Comparison of ENCODE assay signal across 36 mouse cellular contexts in genomic region chr11:28341887-28342286, GRCm38 (mm10). TPM values are rescaled to one million over a fixed set of nuclear protein-coding genes. Genes with fewer than 3 reads are reported as not detected.
A peak's percentile ranks its signal among the peaks of the same experiment; 100 is the strongest.
DNase-seq lines count a peak whose midpoint lies in the region; ATAC-seq and TF ChIP-seq lines count a peak whose summit lies in the region.
"Had no signal": no experiment of that assay in that cellular context is flagged by ENCODE, and none has a peak within 500 bp of the region (broad histone marks: within the 10 kb centered on the region; RNA-seq: fewer than 3 reads in every experiment).

No protein-coding gene starts in this region.

- no peaks in the 10 kb centered on the region for H3K27me3 ChIP-seq in forebrain, postnatal 0 days (ENCODE audit: insufficient read depth, low read length)
- no peaks in the 10 kb centered on the region for H3K27me3 ChIP-seq in forebrain, embryonic 11.5 days (ENCODE audit: control insufficient read depth, insufficient read depth, low read length)
- H3K27me3 ChIP-seq in intestine, postnatal 0 days (replicated peaks; ENCODE audit: control insufficient read depth, insufficient read depth, low read length), result no peaks in the 10 kb centered on the region
- H3K27me3 ChIP-seq in intestine, embryonic 16.5 days (replicated peaks; ENCODE audit: control insufficient read depth, insufficient read depth, low read length), result no peaks in the 10 kb centered on the region
- no peaks in the 10 kb centered on the region for H3K27me3 ChIP-seq in lung, postnatal 0 days (replicated peaks; ENCODE audit: insufficient read depth, low read length)
- H3K27me3 ChIP-seq: CH12.LX; embryonic facial prominence, embryonic 12.5 days; forebrain, embryonic 15.5 days; heart, embryonic 13.5 days; hindbrain, embryonic 15.5 days; liver, embryonic 13.5 days; megakaryocyte, embryonic 14.5 days; midbrain, embryonic 12.5 days had no signal

- ATAC-seq in forebrain, postnatal 0 days, result no peak
- no peak for ATAC-seq in forebrain, embryonic 11.5 days (replicated peaks; ENCODE audit: low FRiP score)
- no peak for ATAC-seq in intestine, postnatal 0 days
- no peak for ATAC-seq in intestine, embryonic 16.5 days
- ATAC-seq in lung, postnatal 0 days, result no peak
- peak; percentile 37; the same call in 1 of the 2 replicates for ATAC-seq in neutrophil, adult 5-6 weeks (ENCODE audit: extremely low read depth, insufficient number of reproducible peaks, low FRiP score, poor library complexity, severe bottlenecking)
- ATAC-seq: activated CD4-positive, CD25-positive, alpha-beta regulatory T cell, adult 4 months; forebrain, embryonic 15.5 days had no signal

- H3K4me2 ChIP-seq in forebrain, postnatal 0 days (ENCODE audit: low read depth), result no peak overlapping the region
- no peak overlapping the region for H3K4me2 ChIP-seq in forebrain, embryonic 11.5 days (ENCODE audit: low read depth, low read length, severe bottlenecking)
- H3K4me2 ChIP-seq in intestine, postnatal 0 days (replicated peaks; ENCODE audit: low read depth), result no peak overlapping the region
- no peak overlapping the region for H3K4me2 ChIP-seq in intestine, embryonic 16.5 days (ENCODE audit: low read depth, low read length)
- H3K4me2 ChIP-seq in lung, postnatal 0 days (replicated peaks; ENCODE audit: low read depth, low read length), result no peak overlapping the region
- H3K4me2 ChIP-seq: embryonic facial prominence, embryonic 12.5 days; forebrain, embryonic 15.5 days; heart, embryonic 13.5 days; hindbrain, embryonic 15.5 days; liver, embryonic 13.5 days; midbrain, embryonic 12.5 days had no signal

- no peaks in the 10 kb centered on the region for H3K4me1 ChIP-seq in forebrain, postnatal 0 days (ENCODE audit: insufficient read depth)
- H3K4me1 ChIP-seq in forebrain, embryonic 11.5 days (replicated peaks; ENCODE audit: control insufficient read depth, insufficient read depth, low read length), result no peaks in the 10 kb centered on the region
- no peaks in the 10 kb centered on the region for H3K4me1 ChIP-seq in intestine, postnatal 0 days (replicated peaks; ENCODE audit: control insufficient read depth, insufficient read depth, low read length)
- no peaks in the 10 kb centered on the region for H3K4me1 ChIP-seq in intestine, embryonic 16.5 days (ENCODE audit: control insufficient read depth, insufficient read depth, low read length)
- no peaks in the 10 kb centered on the region for H3K4me1 ChIP-seq in lung, postnatal 0 days (ENCODE audit: insufficient read depth, low read depth, low read length)
- H3K4me1 ChIP-seq: embryonic facial prominence, embryonic 12.5 days; forebrain, embryonic 15.5 days; heart, embryonic 13.5 days; hindbrain, embryonic 15.5 days; liver, embryonic 13.5 days; megakaryocyte, embryonic 14.5 days; midbrain, embryonic 12.5 days had no signal

- no peak overlapping the region for H3K27ac ChIP-seq in forebrain, postnatal 0 days (ENCODE audit: low read depth, low read length)
- H3K27ac ChIP-seq in forebrain, embryonic 11.5 days (ENCODE audit: low read depth, low read length), result no peak overlapping the region
- H3K27ac ChIP-seq in intestine, postnatal 0 days (ENCODE audit: low read depth, low read length), result no peak overlapping the region
- no peak overlapping the region for H3K27ac ChIP-seq in intestine, embryonic 16.5 days (ENCODE audit: low read length)
- no peak overlapping the region for H3K27ac ChIP-seq in lung, postnatal 0 days (ENCODE audit: low read length)
- H3K27ac ChIP-seq: embryonic facial prominence, embryonic 12.5 days; forebrain, embryonic 15.5 days; heart, embryonic 13.5 days; hindbrain, embryonic 15.5 days; liver, embryonic 13.5 days; midbrain, embryonic 12.5 days had no signal

- no peak overlapping the region for H3K4me3 ChIP-seq in forebrain, postnatal 0 days (ENCODE audit: low read depth, low read length)
- no peak overlapping the region for H3K4me3 ChIP-seq in forebrain, embryonic 11.5 days (ENCODE audit: low read depth, low read length)
- no peak overlapping the region for H3K4me3 ChIP-seq in intestine, postnatal 0 days (ENCODE audit: low read depth, low read length)
- H3K4me3 ChIP-seq in intestine, embryonic 16.5 days (ENCODE audit: low read length), result no peak overlapping the region
- no peak overlapping the region for H3K4me3 ChIP-seq in lung, postnatal 0 days (ENCODE audit: low read depth, low read length)
- H3K4me3 ChIP-seq: embryonic facial prominence, embryonic 12.5 days; forebrain, embryonic 15.5 days; heart, embryonic 13.5 days; hindbrain, embryonic 15.5 days; liver, embryonic 13.5 days; megakaryocyte, embryonic 14.5 days; midbrain, embryonic 12.5 days had no signal

- peak; percentile 43; the same call in 1 of the 2 replicates for TF ChIP-seq CTCF in forebrain, postnatal 0 days (IDR thresholded peaks at IDR 0.05; ENCODE audit: low read depth)
- 0 out of 2 replicates have a peak, but pooled peaks have one; percentile 8 for TF ChIP-seq CTCF in intestine, postnatal 0 days (IDR thresholded peaks at IDR 0.05; ENCODE audit: low read depth)
- TF ChIP-seq CTCF in lung, postnatal 0 days (IDR thresholded peaks at IDR 0.05), result peak; percentile 54

- TF ChIP-seq EP300 in lung, postnatal 0 days (IDR thresholded peaks at IDR 0.05), result no peak

- no peak for DNase-seq in forebrain, postnatal 0 days
- DNase-seq in forebrain, embryonic 11.5 days (ENCODE audit: low spot score), result no peak
- DNase-seq in lung, postnatal 0 days (ENCODE audit: low spot score), result no peak
- no peak for DNase-seq in lung, postnatal 25 days (ENCODE audit: low spot score)
- DNase-seq in cerebellum, adult 9-11 months, result no peak
- DNase-seq: adrenal gland, adult 2 months; adrenal gland, postnatal 36 days; cerebellum, adult 2 months; cerebellum, postnatal 25 days; gastrocnemius, postnatal 25 days; heart, adult 18-20 months; heart, postnatal 10 days; kidney, adult 9 months; kidney, postnatal 14 days; left cerebral cortex, postnatal 4 days; liver, embryonic 13.5 days; lung, adult 2 months; lung, postnatal 14 days; right cerebral cortex, adult 18-20 months; spleen, adult 18-20 months; thymus, adult 2 months; thymus, postnatal 36 days had no signal

- no peaks in the 10 kb centered on the region for H3K36me3 ChIP-seq in forebrain, postnatal 0 days (ENCODE audit: insufficient read depth)
- H3K36me3 ChIP-seq in forebrain, embryonic 11.5 days (ENCODE audit: control insufficient read depth, insufficient read depth, low read length), result no peaks in the 10 kb centered on the region
- no peaks in the 10 kb centered on the region for H3K36me3 ChIP-seq in intestine, postnatal 0 days (ENCODE audit: control insufficient read depth, insufficient read depth)
- H3K36me3 ChIP-seq in intestine, embryonic 16.5 days (ENCODE audit: control insufficient read depth, insufficient read depth, low read length), result no peaks in the 10 kb centered on the region
- H3K36me3 ChIP-seq in lung, postnatal 0 days (ENCODE audit: insufficient read depth, low read length), result no peaks in the 10 kb centered on the region
- H3K36me3 ChIP-seq: embryonic facial prominence, embryonic 12.5 days; forebrain, embryonic 15.5 days; heart, embryonic 13.5 days; hindbrain, embryonic 15.5 days; liver, embryonic 13.5 days; midbrain, embryonic 12.5 days had no signal

- H3K9ac ChIP-seq in forebrain, postnatal 0 days, result no peak overlapping the region
- H3K9ac ChIP-seq in forebrain, embryonic 11.5 days (ENCODE audit: low read length), result no peak overlapping the region
- no peak overlapping the region for H3K9ac ChIP-seq in intestine, postnatal 0 days (ENCODE audit: low read depth, low read length)
- no peak overlapping the region for H3K9ac ChIP-seq in intestine, embryonic 16.5 days (ENCODE audit: low read depth, low read length)
- no peak overlapping the region for H3K9ac ChIP-seq in lung, postnatal 0 days (replicated peaks; ENCODE audit: low read depth)
- H3K9ac ChIP-seq: embryonic facial prominence, embryonic 12.5 days; forebrain, embryonic 15.5 days; heart, embryonic 13.5 days; hindbrain, embryonic 15.5 days; liver, embryonic 13.5 days; midbrain, embryonic 12.5 days had no signal

- no peaks in the 10 kb centered on the region for H3K9me3 ChIP-seq in forebrain, postnatal 0 days (ENCODE audit: low read length)
- no peaks in the 10 kb centered on the region for H3K9me3 ChIP-seq in forebrain, embryonic 11.5 days (ENCODE audit: control insufficient read depth, low read length)
- no peaks in the 10 kb centered on the region for H3K9me3 ChIP-seq in intestine, postnatal 0 days (ENCODE audit: control insufficient read depth)
- no peaks in the 10 kb centered on the region for H3K9me3 ChIP-seq in intestine, embryonic 16.5 days (ENCODE audit: control insufficient read depth, low read length)
- H3K9me3 ChIP-seq in lung, postnatal 0 days (ENCODE audit: low read length), result no peaks in the 10 kb centered on the region
- H3K9me3 ChIP-seq: embryonic facial prominence, embryonic 12.5 days; forebrain, embryonic 15.5 days; heart, embryonic 13.5 days; hindbrain, embryonic 15.5 days; liver, embryonic 13.5 days; megakaryocyte, embryonic 14.5 days; midbrain, embryonic 12.5 days had no signal

- 66% methylated on average over 5 of the region's 5 CpGs for WGBS in forebrain, postnatal 0 days
- WGBS in forebrain, embryonic 11.5 days, result 78% methylated on average over 5 of the region's 5 CpGs
- WGBS in intestine, postnatal 0 days, result 73% methylated on average over 5 of the region's 5 CpGs
- WGBS in intestine, embryonic 16.5 days, result 68% methylated on average over 5 of the region's 5 CpGs
- 55% methylated on average over 5 of the region's 5 CpGs for WGBS in lung, postnatal 0 days

RNA-seq across cellular contexts. Expression of gene Gm6685, which starts 2.2 kb away (rescaled TPM):
- not detected in 2 replicates for total RNA-seq in forebrain, postnatal 0 days (2014; rRNA removed)
- polyA plus RNA-seq in forebrain, postnatal 0 days (2015; fragmentation: Nextera tagmentation; extraction: Ambion mirVana), result not detected in 2 replicates
- 0.49 TPM in 1 of 2 replicates, not detected in the other for polyA plus RNA-seq in forebrain, embryonic 11.5 days (2014; fragmentation: Nextera tagmentation; extraction: Ambion mirVana)
- polyA plus RNA-seq in intestine, postnatal 0 days (2015; fragmentation: Nextera tagmentation; extraction: Ambion mirVana), result not detected in 2 replicates
- not detected in 2 replicates for polyA plus RNA-seq in intestine, embryonic 16.5 days (2015; fragmentation: Nextera tagmentation; extraction: Ambion mirVana)
- polyA plus RNA-seq in lung, postnatal 0 days (2015; fragmentation: Nextera tagmentation; extraction: Ambion mirVana), result not detected in 2 replicates
- 1.4 and 3.3 TPM in 2 replicates for total RNA-seq in neutrophil, adult 5-6 weeks (2017)
- polyA plus RNA-seq: forebrain, embryonic 15.5 days; heart, embryonic 13.5 days; intestine, embryonic 14.5 days; limb, embryonic 14.5 days; liver, embryonic 13.5 days; midbrain, embryonic 12.5 days; stomach, embryonic 16.5 days had no signal
